Mouse (Mus musculus) embryo, embryonic 9.5 days (tissue): ENCODE data around the gene Actl11.

Source experiments
- DNase-seq: peaks from one replicate; pipeline ENCODE4 v3.0.0-alpha.2; 2017; ENCODE audit errors: extremely low spot score

The Actl11 gene

DNA sequence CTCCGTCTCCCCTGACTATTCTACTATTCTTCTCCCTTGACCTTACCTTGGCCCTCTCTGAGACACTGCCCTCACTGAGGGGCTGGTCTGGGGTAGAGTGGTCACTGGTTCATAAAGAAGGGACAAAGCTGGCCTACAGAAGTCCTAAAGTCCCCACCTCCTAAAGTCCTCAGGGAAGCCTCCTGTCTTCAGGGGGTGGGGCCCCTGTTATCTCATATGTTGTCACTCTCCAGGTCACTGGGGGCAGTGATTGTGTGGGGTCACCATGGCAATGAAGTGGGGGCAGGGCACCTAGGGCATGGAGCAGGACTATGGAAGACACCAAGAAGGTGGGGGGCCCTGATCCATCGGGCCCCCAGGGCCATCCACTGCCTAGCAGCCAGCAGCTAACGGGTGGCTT lies at the start of gene Actl11:
Gene Actl11, plus strand, starts transcription at position 301 of the 400 bp plus-strand sequence.
- DNase-seq = no peak

DNA sequence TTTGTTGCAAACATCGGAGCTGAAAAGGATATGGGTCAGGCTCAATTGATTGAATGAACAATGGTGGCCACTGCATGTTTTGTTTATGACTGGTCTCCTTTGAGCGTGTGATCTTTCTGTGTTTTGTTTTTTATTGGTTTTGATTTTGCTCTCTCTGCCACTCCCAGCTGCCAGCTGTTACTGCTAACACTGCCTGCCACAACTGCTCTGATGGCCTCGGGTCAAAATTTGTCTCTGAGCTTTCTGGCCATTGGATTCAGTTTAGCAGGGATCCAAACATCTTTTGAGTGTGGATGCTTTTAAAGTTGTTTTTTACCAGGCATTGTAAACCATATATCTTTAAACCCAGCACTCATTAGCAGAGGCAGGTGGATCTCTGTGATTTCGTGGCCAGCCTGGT lies 47.9 kb upstream of the Actl11 start:
- DNase-seq = no peak

DNA sequence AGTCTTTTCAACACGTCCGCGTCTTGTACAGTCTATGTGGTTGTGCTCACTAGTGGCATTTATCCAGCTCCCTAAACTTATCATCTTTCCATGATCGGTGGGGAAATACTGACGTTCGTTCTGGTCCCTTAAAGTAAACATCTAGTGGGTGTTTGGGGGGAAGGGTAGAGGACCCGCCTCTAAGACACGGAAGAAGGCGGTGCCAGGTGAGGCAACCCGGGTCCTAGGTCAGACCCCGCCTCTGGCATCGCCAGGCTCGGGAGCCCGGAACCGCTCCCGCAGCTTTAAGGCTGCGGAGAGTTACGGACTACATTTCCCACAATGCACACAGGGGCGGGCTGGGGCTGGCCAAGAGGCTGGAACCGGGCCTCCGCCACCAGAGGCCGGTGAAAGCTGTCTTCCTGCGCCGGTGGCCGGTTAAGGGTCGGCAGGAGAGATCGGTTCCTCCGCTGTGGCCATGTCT lies 40.4 kb upstream of the Actl11 start, which contains the start of gene Mon1a:
Gene Mon1a, plus strand, starts transcription at position 348 of the 463 bp plus-strand sequence.
- peak; percentile 86 for DNase-seq

DNA sequence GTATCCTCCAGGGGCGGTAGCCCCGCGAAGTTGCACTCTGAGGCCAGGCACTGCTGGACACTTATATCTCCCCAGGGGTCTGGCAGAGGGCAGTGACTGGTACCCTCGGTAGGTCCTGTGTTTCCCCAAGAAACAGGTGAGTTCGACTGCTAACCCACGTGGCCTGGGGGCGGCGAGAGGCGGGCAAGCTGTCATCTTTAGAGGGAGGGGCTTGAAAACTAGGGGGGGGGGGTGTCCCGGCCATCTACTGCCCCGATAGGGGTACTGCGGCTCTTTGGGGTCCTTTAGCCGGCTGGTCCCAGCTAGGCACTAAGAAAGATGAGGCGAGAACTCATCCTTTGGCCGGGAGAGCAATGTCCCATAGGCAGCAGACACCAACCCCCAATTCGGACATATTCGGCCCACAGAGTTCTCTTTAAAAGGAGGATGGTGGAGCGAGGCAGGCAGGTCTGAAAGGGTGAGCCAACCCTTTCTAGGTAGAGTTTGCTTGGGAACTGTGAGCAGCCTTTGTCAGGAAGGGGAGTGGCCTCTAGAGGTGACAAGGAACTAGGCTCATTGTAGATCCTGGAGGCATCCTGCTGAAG lies 39.9 kb upstream of the Actl11 start:
- no peak for DNase-seq

DNA sequence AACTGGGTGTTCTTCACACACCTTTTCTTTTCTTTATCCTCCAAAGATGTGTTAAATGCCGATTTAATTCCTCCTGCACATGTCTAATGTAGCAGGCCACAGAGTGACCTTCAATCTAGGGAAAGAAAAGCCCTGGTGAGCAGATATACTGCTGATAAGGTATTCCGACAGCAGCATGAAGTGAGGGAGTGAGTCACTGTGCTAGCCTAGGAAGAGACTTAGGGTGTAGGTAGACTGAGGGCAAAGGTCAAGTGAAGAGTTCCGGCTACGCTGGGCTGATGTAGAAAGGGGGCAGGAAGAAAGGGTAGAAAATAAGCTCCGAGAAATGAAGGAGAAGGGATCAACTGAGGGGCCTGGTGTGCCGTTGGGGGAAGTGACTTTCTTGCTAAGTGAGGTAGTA lies 38.0 kb upstream of the Actl11 start:
- no peak for DNase-seq

DNA sequence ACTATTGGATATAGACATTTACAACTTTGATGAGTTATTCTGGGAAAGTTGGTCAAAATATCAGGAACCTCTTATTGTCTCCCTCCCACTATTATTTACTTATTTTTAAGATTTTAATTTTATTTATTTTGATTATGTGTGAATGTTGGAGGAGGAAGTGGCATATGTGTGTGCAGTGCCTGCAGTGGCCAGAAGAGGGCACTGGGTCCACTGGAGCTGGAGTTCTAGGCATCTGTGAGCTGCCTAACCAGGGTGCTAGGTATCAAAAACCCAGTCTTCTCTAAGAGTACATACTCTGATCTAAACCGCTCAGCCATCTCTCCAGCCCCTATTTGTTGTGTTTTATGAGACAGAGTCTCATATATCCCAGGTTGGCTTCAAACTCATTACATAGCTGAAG lies 37.2 kb upstream of the Actl11 start:
- no peak for DNase-seq

DNA sequence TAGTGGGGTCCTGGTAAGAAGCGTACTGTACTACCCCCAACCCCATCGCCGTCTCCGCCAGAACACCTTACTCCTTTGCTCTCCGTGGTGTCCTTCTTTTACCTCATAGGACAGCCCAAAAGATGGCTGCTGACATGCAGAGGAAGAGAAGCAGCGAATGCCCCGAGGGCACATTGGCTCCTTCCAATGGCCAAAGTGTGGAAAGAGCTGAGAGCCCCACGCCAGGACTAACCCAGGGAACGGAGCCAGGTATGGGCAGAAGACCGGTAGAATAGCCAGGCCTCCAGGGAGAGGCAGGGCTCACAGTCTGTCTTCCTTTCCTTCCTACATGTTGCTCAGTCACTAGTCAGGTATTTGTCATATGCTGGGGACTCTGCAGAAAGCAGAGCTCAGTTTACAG lies 29.7 kb upstream of the Actl11 start:
- no peak for DNase-seq

DNA sequence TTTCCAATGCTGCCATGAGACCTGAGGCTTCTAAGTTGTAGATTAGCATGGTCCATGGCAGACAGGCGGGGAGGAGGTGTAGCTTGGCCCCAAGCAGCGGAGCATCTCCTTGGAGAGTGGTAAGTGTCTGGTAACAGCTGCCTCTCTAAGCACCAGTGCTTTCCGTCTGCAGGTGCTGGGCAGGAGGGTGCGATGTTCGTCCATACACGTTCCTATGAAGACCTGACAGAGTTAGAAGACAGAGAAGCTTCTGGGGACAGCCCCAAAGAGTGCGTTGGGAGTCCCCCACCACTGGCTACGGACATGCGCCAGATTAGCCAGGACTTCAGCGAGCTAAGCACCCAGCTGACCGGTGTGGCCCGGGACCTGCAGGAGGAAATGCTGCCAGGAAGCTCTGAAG lies 28.4 kb upstream of the Actl11 start:
- no peak for DNase-seq

DNA sequence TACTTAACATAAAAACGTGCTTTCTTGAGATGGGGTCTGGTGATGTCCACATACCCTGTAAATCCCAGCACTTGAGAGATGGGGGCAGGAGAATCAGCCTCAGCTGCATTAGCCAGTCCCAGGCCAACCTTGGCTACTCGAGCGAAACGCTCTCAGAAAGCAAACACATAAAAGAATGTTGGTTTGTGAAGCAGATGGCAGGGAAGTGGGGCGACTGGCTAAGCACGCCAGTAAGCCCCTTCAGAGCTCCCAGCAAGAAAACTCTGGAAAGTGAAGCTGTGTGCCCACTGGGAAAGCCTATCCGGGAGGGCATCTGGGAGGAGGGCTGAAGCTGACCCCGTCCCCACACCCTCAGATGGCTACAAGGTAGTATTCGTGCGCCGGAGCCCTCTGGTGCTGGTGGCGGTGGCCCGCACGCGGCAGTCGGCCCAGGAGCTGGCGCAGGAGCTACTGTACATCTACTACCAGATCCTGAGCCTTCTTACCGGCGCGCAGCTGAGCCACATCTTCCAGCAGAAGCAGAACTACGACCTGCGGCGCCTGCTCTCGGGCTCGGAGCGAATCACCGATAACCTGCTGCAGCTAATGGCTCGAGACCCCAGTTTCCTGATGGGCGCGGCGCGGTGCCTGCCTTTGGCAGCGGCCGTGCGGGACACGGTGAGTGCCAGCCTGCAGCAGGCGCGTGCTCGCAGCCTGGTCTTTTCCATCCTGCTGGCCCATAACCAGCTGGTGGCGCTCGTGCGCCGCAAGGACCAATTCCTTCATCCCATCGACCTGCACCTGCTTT lies 27.2 kb upstream of the Actl11 start:
- DNase-seq = peak; percentile 83

DNA sequence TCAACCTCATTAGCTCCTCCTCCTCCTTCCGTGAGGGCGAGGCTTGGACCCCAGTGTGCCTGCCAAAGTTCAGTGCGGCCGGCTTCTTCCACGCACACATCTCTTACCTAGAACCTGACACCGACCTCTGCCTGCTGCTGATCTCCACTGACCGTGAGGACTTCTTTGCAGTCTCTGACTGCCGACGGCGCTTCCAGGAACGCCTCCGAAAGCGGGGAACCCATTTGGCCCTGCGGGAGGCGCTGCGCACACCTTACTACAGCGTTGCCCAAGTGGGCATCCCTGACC lies 26.7 kb upstream of the Actl11 start:
- no peak for DNase-seq

DNA sequence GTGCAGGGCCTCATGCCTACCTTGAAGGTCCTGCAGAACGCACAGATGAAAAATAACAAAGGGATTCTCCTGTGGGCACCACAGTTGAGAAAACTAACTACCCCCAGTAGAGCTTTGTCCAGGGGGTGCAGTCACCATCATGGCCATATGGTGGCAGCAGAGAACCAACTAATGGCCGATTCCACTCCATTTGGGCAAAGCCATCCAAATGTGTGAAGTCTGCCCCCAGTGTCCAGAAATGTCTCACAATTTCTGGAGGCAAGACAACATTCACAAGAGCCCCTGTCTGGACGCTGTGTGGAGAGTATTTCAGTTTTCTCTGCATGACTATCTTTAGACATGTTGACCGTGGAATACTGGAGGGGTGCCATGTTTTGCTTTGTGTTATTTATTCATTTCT lies 23.5 kb upstream of the Actl11 start:
- peak; percentile 89 for DNase-seq

DNA sequence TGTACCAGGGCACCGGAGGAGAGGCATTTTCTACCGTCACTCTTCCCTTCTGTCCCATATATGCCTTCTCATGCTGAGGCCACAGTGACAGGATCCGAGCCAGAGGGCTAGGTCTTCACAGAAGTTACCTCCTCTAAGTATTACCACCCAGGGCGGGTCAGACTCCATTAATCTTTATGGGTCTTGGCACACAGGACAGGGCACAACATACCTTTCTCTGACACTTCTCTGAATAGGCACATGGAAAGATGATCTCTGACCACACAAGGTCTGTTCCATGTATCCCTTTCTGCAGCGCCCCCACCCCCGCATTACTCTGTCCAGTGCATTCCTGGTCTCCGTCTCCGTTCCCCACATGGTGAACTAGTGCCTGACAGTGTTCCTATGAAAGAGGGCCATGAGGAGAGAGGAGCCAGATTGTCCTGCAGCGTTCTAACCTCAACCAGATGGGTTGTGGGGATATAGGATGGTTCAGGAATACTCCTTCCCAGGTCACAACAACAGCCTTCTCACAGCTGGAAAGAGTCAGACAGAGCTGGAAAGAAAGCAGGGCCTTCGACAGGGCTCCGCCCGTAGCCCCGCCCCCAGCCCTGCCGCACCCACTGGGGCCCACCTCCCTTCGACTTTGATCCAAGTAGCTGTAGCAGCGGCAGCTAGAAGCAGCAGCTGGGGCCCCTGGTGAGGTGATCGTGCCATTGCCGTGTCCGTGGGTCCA lies 21.9 kb upstream of the Actl11 start, which contains the start of gene Mst1r:
Gene Mst1r, plus strand, starts transcription at position 622 of the 715 bp plus-strand sequence.
- DNase-seq = peak; percentile 81

DNA sequence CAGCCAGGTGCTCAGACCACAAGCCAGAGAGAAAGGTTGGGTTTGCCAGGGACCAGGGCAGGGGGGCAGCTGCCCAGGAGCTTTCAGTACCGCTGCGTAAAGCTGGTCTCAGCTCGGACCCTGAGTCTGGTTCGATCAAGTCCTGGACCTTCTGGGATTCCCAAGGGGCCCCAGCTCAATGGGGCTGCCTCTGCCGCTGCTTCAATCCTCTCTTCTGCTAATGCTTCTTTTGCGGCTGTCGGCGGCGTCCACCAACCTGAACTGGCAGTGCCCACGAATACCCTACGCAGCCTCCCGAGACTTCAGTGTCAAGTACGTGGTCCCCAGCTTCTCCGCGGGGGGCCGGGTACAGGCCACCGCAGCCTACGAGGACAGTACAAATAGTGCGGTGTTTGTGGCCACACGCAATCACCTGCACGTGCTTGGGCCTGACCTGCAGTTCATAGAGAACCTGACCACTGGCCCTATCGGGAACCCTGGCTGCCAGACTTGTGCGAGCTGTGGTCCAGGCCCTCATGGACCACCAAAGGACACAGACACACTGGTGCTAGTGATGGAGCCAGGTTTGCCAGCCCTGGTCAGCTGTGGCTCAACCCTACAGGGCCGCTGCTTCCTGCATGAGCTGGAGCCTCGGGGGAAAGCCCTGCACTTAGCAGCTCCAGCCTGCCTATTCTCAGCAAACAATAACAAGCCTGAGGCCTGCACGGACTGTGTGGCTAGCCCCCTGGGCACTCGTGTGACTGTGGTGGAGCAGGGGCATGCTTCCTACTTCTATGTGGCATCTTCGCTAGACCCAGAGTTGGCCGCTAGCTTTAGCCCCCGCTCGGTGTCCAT lies 21.1 kb upstream of the Actl11 start:
- DNase-seq = no peak

DNA sequence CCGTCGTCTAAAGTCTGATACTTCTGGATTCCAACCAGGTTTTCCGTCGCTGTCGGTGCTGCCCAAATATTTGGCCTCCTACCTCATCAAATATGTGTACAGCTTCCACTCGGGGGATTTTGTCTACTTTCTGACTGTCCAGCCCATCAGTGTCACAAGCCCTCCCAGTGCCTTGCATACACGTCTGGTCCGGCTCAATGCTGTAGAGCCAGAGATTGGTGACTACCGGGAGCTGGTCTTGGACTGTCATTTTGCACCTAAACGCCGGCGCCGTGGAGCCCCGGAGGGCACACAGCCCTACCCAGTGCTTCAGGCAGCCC lies 20.5 kb upstream of the Actl11 start:
- no peak for DNase-seq

DNA sequence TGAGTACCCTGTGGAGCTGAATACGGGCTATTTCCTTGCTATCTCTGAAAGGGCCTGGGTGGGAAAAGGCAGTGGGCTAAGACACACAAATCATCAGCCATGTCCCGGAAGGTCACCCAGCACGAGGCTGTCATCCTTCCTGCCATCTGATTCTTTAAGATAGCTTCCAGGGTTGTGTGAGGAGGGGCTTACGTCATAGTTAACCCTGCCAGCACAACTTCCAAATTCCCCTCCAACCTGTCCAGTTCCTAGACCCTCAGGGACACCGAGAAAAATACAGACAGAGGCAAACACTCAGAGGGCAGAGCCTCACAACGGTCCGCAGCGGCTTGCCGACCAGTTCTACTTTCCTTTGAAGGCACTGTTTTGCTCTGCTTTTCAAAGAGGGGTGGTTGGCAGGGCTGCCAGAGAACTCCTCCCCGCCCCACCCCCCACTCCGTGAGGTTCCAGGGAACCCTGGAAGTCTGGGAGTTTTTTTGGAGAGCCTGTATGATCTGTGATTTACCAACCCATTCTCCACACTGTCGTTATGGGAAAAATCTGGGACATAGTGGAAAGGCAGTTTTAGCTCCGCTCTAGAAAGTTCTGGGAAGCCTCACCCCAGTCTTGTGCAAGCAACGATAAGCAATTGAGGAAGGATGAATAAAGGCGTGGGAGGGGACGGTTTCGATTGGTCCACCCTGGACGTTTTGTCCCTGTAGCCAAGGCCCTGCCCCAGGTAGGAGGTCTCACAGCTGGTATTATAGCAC lies 19.7 kb upstream of the Actl11 start:
- no peak for DNase-seq

DNA sequence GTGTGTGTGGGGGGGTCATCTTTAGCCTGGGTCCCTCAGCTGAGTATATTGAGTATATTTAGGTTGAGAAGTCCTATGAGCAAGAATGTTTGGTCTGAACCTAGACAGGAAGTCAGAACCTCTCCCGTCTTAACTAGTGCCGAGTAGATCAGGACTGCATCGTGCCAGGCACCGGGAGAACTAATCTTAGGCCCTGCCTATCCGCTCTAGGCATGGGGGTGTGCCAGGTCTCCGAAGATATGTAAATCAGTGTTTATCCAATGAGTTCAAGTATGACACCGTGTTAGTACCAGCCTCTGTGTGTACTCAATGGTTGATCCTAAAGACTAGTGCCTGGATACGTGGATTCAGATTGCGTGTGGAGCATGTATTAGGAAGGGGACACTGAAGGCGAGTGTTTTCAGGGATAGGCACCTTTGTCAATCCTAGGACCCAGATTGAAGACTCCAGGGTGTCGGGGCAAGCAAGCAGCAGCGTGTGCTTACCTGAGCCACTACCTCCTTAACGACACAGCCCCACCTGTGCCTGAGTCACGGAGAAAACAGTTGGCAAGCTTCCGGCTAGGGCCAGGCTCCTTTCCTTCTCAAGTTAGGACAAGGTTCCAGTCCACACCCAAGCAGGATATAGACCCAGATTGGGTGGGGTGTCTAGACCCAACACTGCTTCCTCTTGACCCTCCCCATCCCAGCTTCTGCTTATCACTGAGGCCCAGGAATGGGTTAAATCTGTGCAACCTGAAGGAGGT lies 18.1 kb upstream of the Actl11 start:
- no peak for DNase-seq

DNA sequence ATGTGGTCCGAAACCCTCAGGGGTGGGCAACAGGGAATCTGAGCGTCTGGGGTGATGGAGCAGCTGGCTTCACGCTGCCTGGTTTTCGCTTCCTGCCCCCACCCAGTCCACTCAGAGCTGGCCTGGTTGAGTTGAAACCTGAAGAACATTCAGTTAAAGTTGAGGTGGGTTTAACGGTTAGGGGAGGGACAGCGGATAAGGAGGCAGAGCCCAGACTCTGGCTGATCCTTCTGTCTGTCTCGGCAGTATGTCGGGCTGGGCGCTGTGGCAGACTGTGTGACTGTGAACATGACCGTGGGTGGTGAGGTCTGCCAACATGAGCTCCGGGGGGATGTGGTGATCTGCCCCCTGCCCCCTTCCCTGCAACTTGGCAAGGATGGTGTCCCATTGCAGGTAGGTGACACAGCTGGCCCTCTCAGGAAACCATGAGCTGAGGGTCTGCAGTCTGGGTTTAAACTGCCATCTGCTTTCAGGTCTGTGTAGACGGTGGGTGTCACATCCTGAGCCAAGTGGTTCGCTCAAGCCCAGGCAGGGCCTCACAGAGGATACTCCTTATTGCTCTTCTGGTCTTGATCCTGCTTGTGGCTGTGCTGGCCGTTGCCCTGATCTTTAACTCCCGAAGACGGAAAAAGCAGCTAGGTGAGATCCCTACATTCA lies 13.4 kb upstream of the Actl11 start:
- DNase-seq = no peak

DNA sequence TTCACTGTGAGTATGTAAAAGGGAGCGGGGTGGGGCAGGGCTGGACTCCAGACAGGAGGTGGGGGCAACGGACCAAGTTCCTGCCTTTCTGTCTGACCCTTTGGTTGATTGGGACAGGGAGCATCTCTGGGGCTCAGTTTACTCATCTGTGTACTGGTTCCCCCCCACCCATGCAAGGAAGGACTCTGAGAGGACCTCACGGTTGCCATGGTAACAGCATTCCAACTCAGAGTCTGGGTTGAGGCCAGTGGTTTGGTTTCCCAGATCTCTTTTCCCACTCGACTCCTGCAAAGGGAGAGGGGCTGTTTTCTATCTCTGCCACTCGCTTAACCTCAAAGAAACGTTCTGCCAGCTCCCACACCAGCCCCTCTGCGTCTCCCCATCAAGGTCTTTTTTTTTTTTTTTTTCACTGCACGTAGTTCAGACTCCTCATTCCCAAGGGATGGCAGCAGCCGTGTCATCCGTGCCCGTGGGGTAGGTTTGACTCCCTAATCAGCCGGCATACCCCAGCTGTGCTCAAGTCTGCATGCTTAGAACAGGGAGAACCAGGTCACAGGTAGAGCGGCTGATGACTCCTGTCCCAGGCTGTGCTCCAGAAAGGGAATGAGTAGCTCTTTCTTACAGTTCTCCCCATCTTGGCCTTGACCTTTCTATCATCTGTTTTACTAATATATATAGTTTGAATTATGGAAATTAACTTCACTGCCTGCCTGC lies 10.2 kb upstream of the Actl11 start:
- DNase-seq = no peak

DNA sequence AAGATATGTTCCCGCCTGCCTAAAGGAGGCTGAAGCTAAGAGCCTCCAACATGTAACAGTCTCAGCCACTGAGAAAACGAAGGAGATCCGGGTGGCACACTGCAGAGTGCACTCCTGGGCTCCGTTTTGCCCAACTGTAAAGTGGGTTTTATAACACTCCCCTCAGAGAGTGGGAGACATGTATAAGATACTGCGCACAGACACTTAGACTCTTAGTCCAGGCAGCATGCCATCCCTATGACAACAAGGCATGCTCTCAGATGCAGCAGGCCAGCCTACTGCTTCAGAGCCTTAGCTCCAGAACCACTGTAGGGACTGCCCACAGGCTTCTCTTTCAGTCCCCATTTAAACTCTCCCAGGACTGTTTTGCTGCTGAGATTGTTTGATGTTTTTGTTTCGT lies 9.4 kb upstream of the Actl11 start:
- no peak for DNase-seq

DNA sequence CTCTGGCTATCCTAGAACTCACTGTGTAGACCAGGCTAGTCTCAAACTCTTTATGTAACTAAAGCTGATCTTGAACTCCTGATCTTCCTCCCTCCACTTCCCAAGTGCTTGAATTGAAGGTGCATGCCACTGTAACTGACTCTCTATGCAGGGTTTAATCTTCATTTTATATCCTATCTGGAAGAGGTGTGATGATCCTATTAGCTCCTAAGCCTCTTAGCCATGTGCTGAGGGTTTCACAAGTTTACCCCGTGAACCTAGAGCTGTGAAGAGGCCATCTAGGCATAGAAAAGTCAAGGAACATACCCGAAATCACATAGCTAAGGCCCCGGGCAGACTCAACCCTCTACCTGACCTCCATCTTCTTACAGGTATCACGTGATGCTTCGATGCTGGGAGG lies 8.8 kb upstream of the Actl11 start:
- DNase-seq = no peak
